Mouse (Mus musculus): ENCODE data around the gene Ublcp1.

GRCm38 (mm10) chr11:44425626-44426025 is 44.7 kb downstream of the Ublcp1 start:
- TF ChIP-seq POLR2A (IDR thresholded peaks at IDR 0.05; ENCODE audit: low read depth, low read length), result no peak
- TF ChIP-seq CTCF (IDR thresholded peaks at IDR 0.05; ENCODE audit: extremely low read depth, insufficient read depth, insufficient read length, insufficient replicate concordance), result no peak

All from spleen, adult 2 months (tissue).